Mouse (Mus musculus): ENCODE results near the gene Stx2.
A peak's percentile ranks its signal among the peaks of the same experiment; 100 is the strongest.

- peak; percentile 65 for TF ChIP-seq GATA1 (IDR thresholded peaks at IDR 0.05; ENCODE audit: low read length)
- TF ChIP-seq TAL1 (IDR thresholded peaks at IDR 0.05; ENCODE audit: low read length): peak; percentile 26; the same call in 1 of the 3 replicates
Measured at GRCm38 (mm10) chr5:129007105-129007957, 1.0 kb downstream of the Stx2 start.

Data from erythroblast, embryonic 14.5 days (primary cell).